Mouse (Mus musculus) limb, embryonic 15.5 days (tissue): ENCODE measurements around the gene Tle3. TPM values are rescaled to one million over a fixed set of nuclear protein-coding genes. Genes with fewer than 3 reads are reported as not detected.

Experiments
- ATAC-seq: fragments of 200-750 bp; cut with Nextera tagmentation; 2 replicates; pipeline ENCODE4 v1.8.0; 2017; ENCODE audit warnings: low read depth, moderate TSS enrichment; ENCODE audit not compliant: insufficient number of reproducible peaks, low FRiP score, low TSS enrichment
- H3K27ac ChIP-seq: fragments of 300-500 bp; sonication (generic); 2 replicates; pipeline ENCODE4 v1.5.1; 2015; ENCODE audit warnings: moderate library complexity, mild to moderate bottlenecking, inconsistent platforms
- H3K27me3 ChIP-seq: fragments of 300-500 bp; sonication (generic); 2 replicates; pipeline ENCODE4 v1.6.1; 2015; ENCODE audit warnings: inconsistent platforms
- H3K36me3 ChIP-seq: fragments of 300-500 bp; sonication (generic); 2 replicates; pipeline ENCODE4 v1.6.1; 2015; ENCODE audit warnings: inconsistent platforms
- H3K4me1 ChIP-seq: fragments of 300-500 bp; sonication (generic); 2 replicates; pipeline ENCODE4 v1.6.1; 2015; ENCODE audit warnings: inconsistent platforms
- H3K4me2 ChIP-seq: fragments of 300-500 bp; sonication (generic); 2 replicates; pipeline ENCODE4 v1.6.1; 2015; ENCODE audit warnings: mild to moderate bottlenecking, inconsistent platforms
- H3K4me3 ChIP-seq: fragments of 300-500 bp; sonication (generic); 2 replicates; pipeline ENCODE4 v1.5.1; 2015; ENCODE audit warnings: mild to moderate bottlenecking, inconsistent platforms
- H3K9ac ChIP-seq: fragments of 300-500 bp; sonication (generic); 2 replicates; pipeline ENCODE4 v1.6.1; 2015; ENCODE audit warnings: inconsistent platforms
- H3K9me3 ChIP-seq: fragments of 300-500 bp; sonication (generic); 2 replicates; pipeline ENCODE4 v1.6.1; 2016; ENCODE audit warnings: inconsistent platforms
- WGBS: fragments of 180-500 bp; shearing (Covaris S2); methylation state at CpG from one replicate; pipeline ENCODE4 v1.1.7; 2015; 5-methylcytosine and 5-hydroxymethylcytosine counted together
- polyA plus RNA-seq: library from polyadenylated mRNA; unstranded; fragments of >200 nt; fragmentation: Nextera tagmentation; extraction: Ambion mirVana; gene quantifications from 2 replicates; pipeline ENCODE4 v1.2.1, GENCODE M21; 2015

Gene Tle3
- polyA plus RNA-seq, 1 experiment from 2014 or later: 42.9 TPM

DNA sequence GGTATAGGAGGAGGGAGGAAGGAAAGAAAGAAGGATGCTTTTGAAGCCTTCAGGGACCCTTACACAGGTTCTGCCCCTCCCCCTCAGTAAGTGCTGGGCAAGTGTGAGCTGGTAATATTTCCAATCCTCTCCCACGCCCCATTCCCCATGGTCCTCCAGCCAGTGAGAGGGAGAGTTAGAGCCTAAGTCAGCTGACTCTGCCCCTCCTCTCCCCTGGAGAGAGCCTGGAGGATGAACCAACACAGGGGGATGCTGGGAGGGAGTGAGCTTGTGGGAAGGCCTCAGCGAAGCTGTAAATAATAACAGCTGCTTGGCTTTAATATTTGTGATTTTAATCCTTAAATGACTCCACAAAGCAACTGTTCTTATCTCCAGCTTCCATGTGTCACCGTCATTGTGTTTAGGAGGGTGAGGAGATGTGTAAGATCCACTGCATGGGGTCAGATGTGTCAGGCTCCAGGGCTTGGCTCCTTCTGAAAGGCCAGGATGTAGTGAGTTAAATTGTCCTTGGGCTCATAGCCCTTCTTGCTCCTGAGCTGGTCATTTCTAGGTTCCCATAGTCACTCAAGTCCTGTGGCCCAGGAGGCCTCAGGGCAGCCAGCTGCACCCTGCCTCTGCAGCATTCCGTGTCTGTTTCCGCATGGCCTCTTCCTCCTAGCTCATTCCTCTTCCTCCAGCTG, 70.9 kb downstream of the Tle3 start:
- no peaks in the 10 kb centered on the region for H3K9me3 ChIP-seq
- ATAC-seq: no peak
- no peak overlapping the region for H3K27ac ChIP-seq
- no peak overlapping the region for H3K4me3 ChIP-seq
- WGBS: 48% methylated on average over 5 of the region's 5 CpGs
- H3K27me3 ChIP-seq: peaks cover 10% of the 10 kb centered on the region; the same call in 1 of the 2 replicates
- H3K4me1 ChIP-seq: peaks cover 35% of the 10 kb centered on the region
- H3K4me2 ChIP-seq: no peak overlapping the region
- H3K36me3 ChIP-seq: no peaks in the 10 kb centered on the region
- H3K9ac ChIP-seq: no peak overlapping the region

DNA sequence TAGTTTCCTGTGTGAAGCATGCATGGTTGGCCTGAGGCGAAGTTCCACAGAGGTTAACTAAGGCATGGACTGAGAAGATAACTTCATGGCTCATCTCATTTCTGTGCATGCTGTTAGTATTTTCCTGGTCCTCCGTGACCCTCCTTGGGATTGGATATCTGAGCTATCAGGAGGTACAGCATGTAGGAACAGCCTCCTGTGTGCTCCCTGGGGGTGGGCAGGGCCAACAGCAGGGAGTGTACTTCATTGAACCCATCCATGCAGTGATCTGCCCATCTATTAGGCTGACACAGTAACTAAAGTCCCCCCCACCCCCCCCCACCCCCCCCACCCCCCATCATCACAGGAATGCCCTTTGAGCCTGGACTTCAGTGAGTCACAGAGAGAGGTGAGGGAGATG, 73.0 kb downstream of the Tle3 start:
- peaks cover 6% of the 10 kb centered on the region; the same call in 1 of the 2 replicates for H3K27me3 ChIP-seq
- H3K4me1 ChIP-seq: peaks cover 35% of the 10 kb centered on the region
- H3K27ac ChIP-seq: no peak overlapping the region
- H3K36me3 ChIP-seq: no peaks in the 10 kb centered on the region
- WGBS: 88% methylated on average over 2 of the region's 2 CpGs
- H3K9ac ChIP-seq: no peak overlapping the region
- H3K9me3 ChIP-seq: no peaks in the 10 kb centered on the region
- H3K4me3 ChIP-seq: no peak overlapping the region
- H3K4me2 ChIP-seq: no peak overlapping the region
- no peak for ATAC-seq

DNA sequence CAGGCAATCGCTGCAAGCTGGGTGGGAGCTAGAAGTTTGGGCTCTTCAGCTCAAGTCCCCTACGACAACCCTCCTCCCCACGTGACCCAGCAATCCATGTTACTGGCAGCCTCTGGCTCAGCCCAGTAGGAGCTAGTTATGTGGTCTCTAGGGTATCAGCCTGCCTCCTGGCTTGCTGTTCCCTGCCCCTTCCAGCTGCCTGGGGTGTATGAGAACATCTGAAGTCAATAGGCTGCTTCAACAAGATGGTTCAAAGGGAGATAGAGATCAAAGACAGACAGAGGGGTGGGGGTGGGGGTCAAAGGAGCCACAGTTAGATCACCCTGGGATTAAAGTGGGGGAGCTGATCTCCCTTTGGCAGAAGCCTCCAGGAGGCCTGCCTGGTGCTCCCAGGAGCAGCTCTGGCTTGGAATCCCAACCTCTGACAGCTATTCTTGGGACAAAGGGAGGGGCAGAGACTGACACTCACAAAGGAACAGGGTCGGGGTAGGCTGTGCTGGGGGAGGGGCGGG, 73.6 kb downstream of the Tle3 start:
- ATAC-seq: no peak
- Histone ChIP-seq H3K4me2 (no peak overlapping the region), H3K27ac (no peak overlapping the region), H3K9ac (no peak overlapping the region), H3K4me3 (no peak overlapping the region), H3K4me1 (peaks cover 33% of the 10 kb centered on the region), H3K27me3 (peaks cover 6% of the 10 kb centered on the region; the same call in 1 of the 2 replicates), H3K9me3 (no peaks in the 10 kb centered on the region), H3K36me3 (no peaks in the 10 kb centered on the region)
- 18% methylated on average over 5 of the region's 5 CpGs for WGBS

DNA sequence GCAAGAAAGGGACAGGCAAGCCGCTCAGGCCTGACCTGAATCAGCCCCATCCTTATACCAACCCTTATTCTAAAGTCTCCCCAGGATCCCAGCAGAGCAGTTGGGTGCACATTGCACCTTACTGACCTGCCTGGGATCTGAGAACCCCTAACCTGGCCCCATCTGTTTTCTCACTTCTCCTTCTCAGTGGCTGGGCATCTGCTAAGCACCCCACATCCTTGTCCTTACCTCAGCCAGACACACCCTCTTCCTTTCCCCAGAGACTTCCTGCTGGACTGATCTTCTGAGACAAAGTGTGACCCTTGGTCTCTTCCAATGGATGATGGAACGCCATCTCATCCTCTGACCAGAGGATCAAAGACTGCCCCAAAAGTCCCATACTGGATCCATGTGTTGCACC, 74.8 kb downstream of the Tle3 start:
- no peaks in the 10 kb centered on the region for H3K36me3 ChIP-seq
- ATAC-seq: no peak
- WGBS: 72% methylated on average over 2 of the region's 2 CpGs

DNA sequence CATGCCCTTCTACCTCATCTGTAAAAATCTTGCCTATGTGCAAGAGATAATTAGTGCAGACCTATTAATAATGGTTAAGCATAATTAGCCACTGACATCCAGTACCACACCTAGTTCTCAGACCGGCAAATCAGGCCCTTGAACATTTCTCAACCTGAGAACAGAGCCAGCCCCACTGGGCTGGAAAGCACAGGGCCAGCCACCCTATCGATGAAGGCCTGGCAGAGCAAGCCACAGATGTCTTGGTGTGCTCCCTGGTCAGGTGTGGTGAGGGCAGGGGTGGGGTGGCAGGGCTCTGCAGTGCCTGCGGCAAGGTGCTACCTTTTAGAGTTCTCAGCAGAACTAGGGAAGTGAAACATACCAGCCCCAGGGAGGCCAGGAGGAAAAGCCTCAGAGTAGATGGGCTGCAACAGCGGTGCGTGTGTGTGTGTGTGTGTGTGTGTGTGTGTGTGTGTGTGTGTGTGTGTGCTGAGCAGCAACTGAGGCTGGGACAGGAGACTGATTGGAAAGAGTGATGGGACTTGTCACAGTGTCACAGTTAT, 77.3 kb downstream of the Tle3 start:
- Histone ChIP-seq H3K27me3 (peaks cover 6% of the 10 kb centered on the region; the same call in 1 of the 2 replicates), H3K4me1 (peaks cover 10% of the 10 kb centered on the region), H3K36me3 (no peaks in the 10 kb centered on the region), H3K4me3 (no peak overlapping the region), H3K9me3 (no peaks in the 10 kb centered on the region), H3K27ac (no peak overlapping the region), H3K4me2 (no peak overlapping the region), H3K9ac (no peak overlapping the region)
- 48% methylated on average over 5 of the region's 5 CpGs for WGBS
- ATAC-seq: no peak

More for the DNA sequence above, 74.8 kb downstream of the Tle3 start:
- no peak overlapping the region for H3K27ac ChIP-seq
- peaks cover 21% of the 10 kb centered on the region for H3K4me1 ChIP-seq
- no peak overlapping the region for H3K4me3 ChIP-seq
- H3K9ac ChIP-seq: no peak overlapping the region
- H3K9me3 ChIP-seq: no peaks in the 10 kb centered on the region
- no peak overlapping the region for H3K4me2 ChIP-seq
- peaks cover 6% of the 10 kb centered on the region; the same call in 1 of the 2 replicates for H3K27me3 ChIP-seq

DNA sequence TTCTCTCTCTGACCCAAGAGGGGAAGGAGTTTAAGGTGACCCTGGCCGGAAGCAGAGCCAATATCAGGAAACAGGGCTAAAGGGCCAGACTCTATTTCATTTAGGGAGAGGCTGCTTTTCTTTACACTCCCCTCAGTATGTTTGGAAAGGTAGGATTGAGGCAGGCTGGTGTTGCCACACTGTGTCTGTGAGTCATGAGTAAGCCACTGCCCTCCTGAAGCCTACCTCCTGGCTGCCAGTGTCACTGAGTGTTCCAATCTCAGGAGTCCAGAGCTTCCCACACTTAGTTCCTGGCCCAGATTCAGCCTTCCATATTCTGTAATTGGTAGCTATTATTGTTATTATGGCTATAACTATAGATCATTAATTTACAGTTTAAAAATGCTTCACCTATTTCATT, 79.9 kb downstream of the Tle3 start:
- Histone ChIP-seq H3K9me3 (no peaks in the 10 kb centered on the region), H3K4me1 (no peaks in the 10 kb centered on the region; the same call in 1 of the 2 replicates), H3K27ac (no peak overlapping the region), H3K36me3 (no peaks in the 10 kb centered on the region), H3K4me3 (no peak overlapping the region), H3K27me3 (peaks cover 1% of the 10 kb centered on the region; the same call in 1 of the 2 replicates), H3K9ac (no peak overlapping the region), H3K4me2 (no peak overlapping the region)
- no peak for ATAC-seq
- WGBS: 86% methylated on average over 1 of the region's 1 CpGs

DNA sequence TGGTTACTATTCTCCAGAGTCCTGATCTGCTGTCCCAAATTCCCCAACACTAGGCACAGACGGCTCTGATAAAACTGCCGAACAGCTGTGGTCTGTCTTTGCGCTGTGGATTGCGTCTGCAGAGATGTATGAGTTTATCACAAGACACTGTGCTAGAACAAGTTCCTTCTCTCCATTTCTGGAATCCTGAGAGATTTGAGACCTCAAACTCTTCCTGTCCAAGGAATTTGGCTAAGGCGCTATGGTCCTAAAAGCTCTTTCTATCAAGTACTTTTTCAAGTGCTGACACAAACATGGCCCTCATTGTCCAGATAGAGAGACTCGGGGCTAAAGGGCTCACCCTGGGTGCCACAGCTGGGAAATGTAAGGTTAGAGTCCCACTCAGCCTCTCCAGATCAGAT, 83.7 kb downstream of the Tle3 start:
- Histone ChIP-seq H3K9ac (no peak overlapping the region), H3K4me2 (no peak overlapping the region), H3K4me3 (no peak overlapping the region), H3K27ac (no peak overlapping the region), H3K9me3 (no peaks in the 10 kb centered on the region), H3K36me3 (no peaks in the 10 kb centered on the region), H3K4me1 (0 out of 2 replicates have a peak, but pooled peaks cover 3% of the 10 kb centered on the region), H3K27me3 (0 out of 2 replicates have a peak, but pooled peaks cover 3% of the 10 kb centered on the region)
- 59% methylated on average over 6 of the region's 6 CpGs for WGBS
- ATAC-seq: no peak

DNA sequence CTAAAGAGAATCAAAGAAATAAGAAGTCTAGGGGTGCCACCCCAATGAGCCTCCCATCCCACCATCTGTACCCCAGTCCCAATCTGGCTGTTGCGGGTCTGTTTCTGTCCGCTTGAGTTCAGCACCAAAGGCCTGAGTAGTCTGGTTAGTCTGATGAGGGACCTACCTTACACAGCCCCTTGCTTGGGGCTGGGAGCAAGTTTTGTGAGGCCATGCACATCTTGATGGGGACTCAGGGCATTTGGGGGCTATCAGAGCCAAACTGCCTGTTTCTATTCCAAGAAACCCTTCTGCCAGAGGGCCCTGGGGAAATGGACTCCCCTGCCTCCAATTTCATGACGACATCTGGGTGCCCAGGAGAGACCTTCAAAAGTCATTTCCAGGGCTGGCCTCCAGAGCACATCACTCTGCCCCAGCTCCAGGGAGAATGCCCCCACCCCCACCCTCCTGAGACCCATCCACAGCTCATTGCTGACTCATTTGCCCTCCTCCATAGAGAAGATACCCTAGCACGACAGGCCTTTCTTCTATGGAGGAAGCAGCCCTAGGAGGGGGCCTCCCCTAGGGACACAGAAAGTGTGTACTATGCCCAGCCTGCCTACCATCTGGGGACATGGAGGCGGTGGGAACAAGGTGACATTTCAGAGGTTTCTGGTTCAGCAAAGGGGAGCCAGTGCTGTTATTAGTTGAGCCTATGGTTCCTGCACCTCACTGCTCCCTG, 84.4 kb downstream of the Tle3 start:
- no peak overlapping the region for H3K9ac ChIP-seq
- peaks cover 3% of the 10 kb centered on the region; the same call in 1 of the 2 replicates for H3K27me3 ChIP-seq
- no peaks in the 10 kb centered on the region for H3K9me3 ChIP-seq
- no peak overlapping the region for H3K4me2 ChIP-seq
- 59% methylated on average over 5 of the region's 5 CpGs for WGBS
- no peak overlapping the region for H3K4me3 ChIP-seq
- 0 out of 2 replicates have a peak, but pooled peaks cover 3% of the 10 kb centered on the region for H3K4me1 ChIP-seq
- no peak overlapping the region for H3K27ac ChIP-seq
- ATAC-seq: no peak
- H3K36me3 ChIP-seq: no peaks in the 10 kb centered on the region

DNA sequence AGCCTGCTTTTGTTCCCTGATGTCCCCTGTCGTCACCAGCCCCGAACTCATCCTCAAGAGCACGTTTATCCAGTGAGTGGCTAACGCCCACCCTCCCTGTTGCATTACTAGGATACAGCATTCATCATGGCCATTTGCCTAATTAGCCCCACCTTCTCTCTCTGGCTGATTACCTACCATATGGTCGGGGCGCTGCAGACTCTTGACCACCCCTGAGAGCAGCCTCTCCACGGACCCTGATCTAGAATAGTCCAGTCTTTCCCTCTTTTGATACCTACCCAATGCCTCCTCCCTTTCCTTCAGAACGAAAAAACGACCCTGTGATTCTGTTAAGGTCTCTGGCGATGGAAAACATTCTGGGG, 85.0 kb downstream of the Tle3 start:
- H3K4me3 ChIP-seq: no peak overlapping the region
- no peak overlapping the region for H3K9ac ChIP-seq
- no peak overlapping the region for H3K27ac ChIP-seq
- H3K4me1 ChIP-seq: 0 out of 2 replicates have a peak, but pooled peaks cover 3% of the 10 kb centered on the region
- no peak for ATAC-seq
- H3K27me3 ChIP-seq: peaks cover 3% of the 10 kb centered on the region; the same call in 1 of the 2 replicates
- 28% methylated on average over 10 of the region's 10 CpGs for WGBS
- no peaks in the 10 kb centered on the region for H3K9me3 ChIP-seq
- H3K4me2 ChIP-seq: no peak overlapping the region
- H3K36me3 ChIP-seq: no peaks in the 10 kb centered on the region

DNA sequence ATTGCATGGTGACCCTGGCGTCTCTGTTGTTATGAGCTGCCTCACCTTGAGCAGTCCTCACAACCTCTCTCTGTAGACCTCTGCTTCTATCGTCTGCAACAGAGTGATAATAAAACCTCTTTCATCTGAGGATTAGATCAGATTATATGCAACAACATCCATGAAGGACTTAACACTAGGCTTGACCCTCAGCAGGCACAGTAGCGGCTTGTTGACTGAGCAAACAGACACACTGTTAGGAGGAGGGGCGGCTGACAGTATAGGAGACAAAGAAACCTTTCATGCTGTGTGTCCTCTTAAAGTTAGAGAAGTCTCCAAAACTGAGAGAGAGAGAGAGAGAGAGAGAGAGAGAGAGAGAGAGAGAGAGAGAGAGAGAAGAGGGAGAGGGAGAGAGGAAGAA, 89.7 kb downstream of the Tle3 start:
- Histone ChIP-seq H3K36me3 (no peaks in the 10 kb centered on the region), H3K27me3 (peaks cover 3% of the 10 kb centered on the region; the same call in 1 of the 2 replicates), H3K4me2 (no peak overlapping the region), H3K9me3 (0 out of 2 replicates have a peak, but pooled peaks cover 4% of the 10 kb centered on the region), H3K27ac (no peak overlapping the region), H3K4me1 (0 out of 2 replicates have a peak, but pooled peaks cover 3% of the 10 kb centered on the region), H3K9ac (no peak overlapping the region), H3K4me3 (no peak overlapping the region)
- no peak for ATAC-seq
- WGBS: 58% methylated on average over 4 of the region's 4 CpGs

DNA sequence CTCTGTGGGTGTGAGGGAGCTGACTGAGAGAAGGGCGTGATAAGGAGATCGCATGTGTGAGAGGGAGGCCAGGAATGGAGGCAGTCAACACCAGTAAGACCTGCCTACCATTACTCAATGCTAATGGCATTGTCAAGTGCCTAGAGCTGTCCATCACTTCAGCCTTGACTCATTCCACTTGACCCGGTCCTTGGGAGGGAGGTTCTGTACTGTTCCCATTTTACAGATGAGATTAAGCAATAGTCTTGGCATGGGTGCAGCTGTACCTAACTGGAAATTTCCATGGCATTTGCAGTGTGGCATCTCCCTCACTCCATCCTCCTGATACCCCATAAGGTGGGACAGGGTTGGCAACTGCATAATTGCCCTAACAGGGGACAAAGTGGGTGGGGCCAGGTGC, 95.3 kb downstream of the Tle3 start:
- Histone ChIP-seq H3K9ac (no peak overlapping the region), H3K4me3 (no peak overlapping the region), H3K9me3 (0 out of 2 replicates have a peak, but pooled peaks cover 4% of the 10 kb centered on the region), H3K27ac (no peak overlapping the region), H3K27me3 (no peaks in the 10 kb centered on the region), H3K36me3 (no peaks in the 10 kb centered on the region), H3K4me2 (no peak overlapping the region), H3K4me1 (0 out of 2 replicates have a peak, but pooled peaks cover 3% of the 10 kb centered on the region)
- no peak for ATAC-seq
- 84% methylated on average over 3 of the region's 3 CpGs for WGBS
